Mouse (Mus musculus) CH12F3 (cell line): Measurements from ENCODE around the gene Ralbp1.

ENCODE experiments used
- in situ Hi-C: fragments of 300-500 bp; cut with MboI; formaldehyde crosslinking; loops from 2 replicates; pipeline ENCODE4 v1.14.3; 2020; ENCODE audit warnings: low sequenced_read_pairs

The Ralbp1 gene

GRCm38 (mm10) chr17:65806416-65806815 is 79.2 kb downstream of the Ralbp1 start:
- in situ Hi-C loops: no loop called here

GRCm38 (mm10) chr17:65805966-65806365 is 79.6 kb downstream of the Ralbp1 start:
- in situ Hi-C loops: no loop called here

- in situ Hi-C loops: no loop called here
Observed at GRCm38 (mm10) chr17:65802026-65802425, 83.6 kb downstream of the Ralbp1 start.

- in situ Hi-C loops: no loop called here
Observed at GRCm38 (mm10) chr17:65800451-65800850, 85.1 kb downstream of the Ralbp1 start.

- in situ Hi-C loops: no loop called here
Observed at GRCm38 (mm10) chr17:65799353-65799752, 86.2 kb downstream of the Ralbp1 start.

GRCm38 (mm10) chr17:65798446-65798845 is 87.2 kb downstream of the Ralbp1 start:
- in situ Hi-C loops: no loop called here
